Mouse (Mus musculus): ENCODE results near the gene Khk. TPM values are rescaled to one million over a fixed set of nuclear protein-coding genes. Genes with fewer than 3 reads are reported as not detected.

The Khk gene
- polyA plus RNA-seq, 1 experiment, result 38.9 TPM

DNA sequence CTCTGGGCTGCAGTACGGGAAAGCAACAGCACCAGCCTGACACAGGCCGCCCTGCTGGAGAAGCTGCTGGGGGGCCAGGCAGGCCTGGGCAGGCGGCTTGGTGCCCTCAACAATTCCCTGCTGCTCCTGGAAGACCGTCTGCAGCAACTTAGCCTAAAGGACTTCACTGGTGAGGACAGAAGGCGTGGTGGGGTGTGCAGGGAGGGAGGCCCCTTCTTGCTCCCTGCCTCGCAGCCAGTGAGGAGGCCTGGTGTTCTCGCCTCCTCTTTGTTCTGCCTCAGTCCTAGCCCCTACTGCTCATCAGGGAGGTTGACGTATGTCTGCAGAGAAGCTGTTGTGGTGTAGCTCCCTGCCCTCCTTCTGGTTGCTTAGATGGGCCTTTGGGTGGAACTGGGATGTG is 2.5 kb upstream of the Khk start:
- peaks cover 40% of the 10 kb centered on the region for H3K4me1 ChIP-seq (ENCODE audit: control insufficient read depth, insufficient read depth, low read length)
- TF ChIP-seq CTCF (IDR thresholded peaks at IDR 0.05; ENCODE audit: low read depth, low read length), result no peak
- TF ChIP-seq POLR2A (IDR thresholded peaks at IDR 0.05; ENCODE audit: borderline replicate concordance, low read depth, low read length), result no peak
- H3K4me3 ChIP-seq (ENCODE audit: insufficient read depth, low read length), result no peak overlapping the region
- H3K27ac ChIP-seq (ENCODE audit: insufficient read depth, low read depth, low read length), result no peak overlapping the region

DNA sequence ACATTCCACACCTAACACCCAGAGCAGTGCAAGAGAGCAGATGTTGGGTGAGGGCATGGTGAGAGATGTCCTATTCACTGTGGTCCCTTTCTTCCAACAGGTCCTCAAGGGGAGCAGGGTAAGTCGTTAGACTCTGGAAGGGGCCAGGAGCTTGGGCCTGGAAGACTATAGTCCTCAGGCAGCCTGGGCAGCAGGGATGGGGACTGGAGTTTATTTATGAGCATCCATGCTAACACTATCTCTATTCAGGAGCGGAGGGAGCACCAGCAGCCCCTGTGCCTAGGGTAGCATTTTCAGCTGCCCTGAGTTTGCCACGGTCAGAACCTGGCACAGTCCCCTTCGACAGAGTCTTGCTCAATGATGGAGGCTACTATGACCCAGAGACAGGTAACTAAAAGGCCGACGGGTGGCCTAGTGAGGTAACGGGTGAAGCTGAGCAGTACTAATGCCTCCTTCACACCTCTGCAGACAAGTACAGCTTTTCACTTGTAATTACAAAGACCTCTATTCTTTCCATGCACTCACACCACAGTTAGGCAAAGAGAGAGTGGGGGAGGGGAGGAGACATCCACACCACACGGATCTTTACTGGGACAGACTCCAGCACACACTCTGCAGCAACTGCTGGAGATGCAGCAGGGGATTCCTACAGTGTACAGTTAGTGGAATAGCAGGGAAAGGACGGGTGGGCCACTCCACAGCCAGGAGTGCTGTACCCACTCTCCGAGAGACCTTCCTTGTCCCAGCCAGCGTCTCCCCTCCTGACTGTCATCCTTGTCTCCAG is 1.2 kb upstream of the Khk start:
- Histone ChIP-seq H3K4me3 (ENCODE audit: insufficient read depth, low read length) (no peak overlapping the region), H3K4me1 (ENCODE audit: control insufficient read depth, insufficient read depth, low read length) (peaks cover 39% of the 10 kb centered on the region)
- TF ChIP-seq CTCF (IDR thresholded peaks at IDR 0.05; ENCODE audit: low read depth, low read length) (no peak), POLR2A (IDR thresholded peaks at IDR 0.05; ENCODE audit: borderline replicate concordance, low read depth, low read length) (no peak)

DNA sequence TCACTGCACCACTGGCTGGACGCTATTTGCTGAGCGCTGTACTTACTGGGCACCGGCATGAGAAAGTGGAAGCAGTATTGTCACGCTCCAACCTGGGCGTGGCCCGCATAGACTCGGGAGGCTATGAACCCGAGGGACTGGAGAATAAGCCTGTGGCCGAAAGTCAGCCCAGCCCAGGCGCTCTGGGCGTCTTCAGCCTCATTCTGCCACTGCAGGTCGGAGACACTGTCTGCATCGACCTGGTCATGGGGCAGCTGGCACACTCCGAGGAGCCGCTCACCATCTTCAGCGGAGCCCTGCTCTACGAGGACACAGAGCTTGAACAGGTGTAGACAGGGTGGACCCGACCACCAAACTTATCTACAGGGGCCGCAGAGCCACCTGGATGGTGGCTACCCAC is 610 bp upstream of the Khk start:
- H3K4me1 ChIP-seq (ENCODE audit: control insufficient read depth, insufficient read depth, low read length), result peaks cover 33% of the 10 kb centered on the region
- no peak overlapping the region for H3K4me3 ChIP-seq (ENCODE audit: insufficient read depth, low read length)
- TF ChIP-seq POLR2A (IDR thresholded peaks at IDR 0.05; ENCODE audit: borderline replicate concordance, low read depth, low read length) (no peak), CTCF (IDR thresholded peaks at IDR 0.05; ENCODE audit: low read depth, low read length) (no peak)
- H3K27ac ChIP-seq (ENCODE audit: insufficient read depth, low read depth, low read length), result no peak overlapping the region

More for the DNA sequence above, 1.2 kb upstream of the Khk start:
- no peak overlapping the region for H3K27ac ChIP-seq (ENCODE audit: insufficient read depth, low read depth, low read length)

GRCm38 (mm10) chr5:30922581-30923041 is 1.4 kb downstream of the Khk start:
- H3K4me3 ChIP-seq (ENCODE audit: insufficient read depth, low read length), result peak overlapping the region; percentile 96
- no peak for TF ChIP-seq CTCF (IDR thresholded peaks at IDR 0.05; ENCODE audit: low read depth, low read length)
- TF ChIP-seq POLR2A (IDR thresholded peaks at IDR 0.05; ENCODE audit: borderline replicate concordance, low read depth, low read length), result no peak
- peaks cover 18% of the 10 kb centered on the region for H3K4me1 ChIP-seq (ENCODE audit: control insufficient read depth, insufficient read depth, low read length)
- H3K27ac ChIP-seq (ENCODE audit: insufficient read depth, low read depth, low read length), result no peak overlapping the region

GRCm38 (mm10) chr5:30923119-30923518 is 1.9 kb downstream of the Khk start:
- H3K4me3 ChIP-seq (ENCODE audit: insufficient read depth, low read length), result no peak overlapping the region

DNA sequence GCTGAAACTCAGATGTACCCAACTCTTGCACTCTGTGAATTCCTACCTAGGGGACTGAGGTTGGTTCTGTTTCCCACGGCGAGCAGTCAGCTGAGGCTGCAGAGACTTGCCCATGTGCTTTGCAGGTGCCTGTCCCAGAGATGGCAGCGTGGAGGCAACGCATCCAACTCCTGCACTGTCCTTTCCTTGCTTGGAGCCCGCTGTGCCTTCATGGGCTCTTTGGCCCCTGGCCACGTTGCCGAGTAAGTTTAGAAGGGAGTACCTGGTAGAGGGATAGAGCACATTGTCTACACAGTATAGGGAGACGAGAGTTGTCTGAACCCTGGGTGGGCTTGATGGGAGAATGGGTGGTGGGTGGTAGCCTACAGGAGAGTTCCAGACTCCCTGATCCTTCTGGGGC is 3.4 kb downstream of the Khk start:
- peaks cover 20% of the 10 kb centered on the region for H3K4me1 ChIP-seq (ENCODE audit: control insufficient read depth, insufficient read depth, low read length)
- H3K27ac ChIP-seq (ENCODE audit: insufficient read depth, low read depth, low read length), result no peak overlapping the region
- no peak overlapping the region for H3K4me3 ChIP-seq (ENCODE audit: insufficient read depth, low read length)
- TF ChIP-seq CTCF (IDR thresholded peaks at IDR 0.05; ENCODE audit: low read depth, low read length), result no peak
- no peak for TF ChIP-seq POLR2A (IDR thresholded peaks at IDR 0.05; ENCODE audit: borderline replicate concordance, low read depth, low read length)

More at GRCm38 (mm10) chr5:30923119-30923518, 1.9 kb downstream of the Khk start:
- H3K4me1 ChIP-seq (ENCODE audit: control insufficient read depth, insufficient read depth, low read length), result peaks cover 20% of the 10 kb centered on the region
- H3K27ac ChIP-seq (ENCODE audit: insufficient read depth, low read depth, low read length), result no peak overlapping the region
- TF ChIP-seq POLR2A (IDR thresholded peaks at IDR 0.05; ENCODE audit: borderline replicate concordance, low read depth, low read length) (no peak), CTCF (IDR thresholded peaks at IDR 0.05; ENCODE audit: low read depth, low read length) (no peak)

- H3K4me3 ChIP-seq (ENCODE audit: insufficient read depth, low read length), result no peak overlapping the region
- TF ChIP-seq CTCF (IDR thresholded peaks at IDR 0.05; ENCODE audit: low read depth, low read length), result no peak
- no peak for TF ChIP-seq POLR2A (IDR thresholded peaks at IDR 0.05; ENCODE audit: borderline replicate concordance, low read depth, low read length)
- no peak overlapping the region for H3K27ac ChIP-seq (ENCODE audit: insufficient read depth, low read depth, low read length)
- H3K4me1 ChIP-seq (ENCODE audit: control insufficient read depth, insufficient read depth, low read length), result peaks cover 20% of the 10 kb centered on the region
These were observed 4.0 kb downstream of the Khk start for GRCm38 (mm10) chr5:30925217-30925616.

DNA sequence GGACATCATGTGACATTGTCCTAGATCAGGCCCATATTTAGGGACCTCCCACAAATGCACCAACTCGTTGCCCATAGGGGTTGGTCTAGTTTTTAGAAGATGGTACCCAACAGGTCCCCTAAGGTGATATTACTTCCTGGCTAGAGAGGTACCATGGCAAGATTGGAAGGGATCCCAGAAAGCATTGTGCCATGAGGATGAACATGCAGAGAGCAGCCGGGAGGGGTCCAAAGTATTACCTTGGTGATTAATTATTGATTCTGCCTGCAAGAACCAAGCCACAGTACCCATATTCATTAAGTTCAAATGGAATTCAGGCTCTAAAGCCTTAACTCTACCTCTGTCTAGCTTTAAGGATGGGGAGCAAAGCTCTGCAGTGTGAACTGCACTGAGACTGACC is 4.8 kb downstream of the Khk start:
- no peak for TF ChIP-seq CTCF (IDR thresholded peaks at IDR 0.05; ENCODE audit: low read depth, low read length)
- Histone ChIP-seq H3K27ac (ENCODE audit: insufficient read depth, low read depth, low read length) (no peak overlapping the region), H3K4me3 (ENCODE audit: insufficient read depth, low read length) (no peak overlapping the region), H3K4me1 (ENCODE audit: control insufficient read depth, insufficient read depth, low read length) (peaks cover 13% of the 10 kb centered on the region)

GRCm38 (mm10) chr5:30927945-30928529 is 6.8 kb downstream of the Khk start:
- Histone ChIP-seq H3K4me3 (ENCODE audit: insufficient read depth, low read length) (no peak overlapping the region), H3K27ac (ENCODE audit: insufficient read depth, low read depth, low read length) (no peak overlapping the region), H3K4me1 (ENCODE audit: control insufficient read depth, insufficient read depth, low read length) (peaks cover 7% of the 10 kb centered on the region)
- TF ChIP-seq CTCF (IDR thresholded peaks at IDR 0.05; ENCODE audit: low read depth, low read length), result no peak
- no peak for TF ChIP-seq POLR2A (IDR thresholded peaks at IDR 0.05; ENCODE audit: borderline replicate concordance, low read depth, low read length)

DNA sequence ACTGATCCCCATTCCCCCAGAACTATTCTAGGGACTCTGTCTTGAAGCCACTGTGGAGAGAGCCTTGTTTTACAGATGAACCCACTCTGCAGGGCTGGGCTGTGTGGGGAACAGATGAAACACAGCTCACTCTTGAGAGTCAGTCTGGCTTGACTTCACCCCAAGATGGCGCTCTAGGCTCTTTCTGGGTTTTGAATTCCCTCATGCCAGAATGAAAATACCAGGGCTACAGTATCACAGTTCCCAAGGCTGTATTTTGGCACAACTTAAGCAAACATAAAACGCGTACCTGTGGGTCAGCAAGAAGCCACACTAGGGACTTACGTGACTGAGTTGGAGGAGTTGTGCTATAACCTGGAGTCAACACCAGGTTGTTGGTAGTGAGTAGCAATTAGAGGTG is 8.9 kb downstream of the Khk start:
- Histone ChIP-seq H3K27ac (ENCODE audit: insufficient read depth, low read depth, low read length) (no peak overlapping the region), H3K4me1 (ENCODE audit: control insufficient read depth, insufficient read depth, low read length) (0 out of 2 replicates have a peak, but pooled peaks cover 2% of the 10 kb centered on the region), H3K4me3 (ENCODE audit: insufficient read depth, low read length) (no peak overlapping the region)
- TF ChIP-seq CTCF (IDR thresholded peaks at IDR 0.05; ENCODE audit: low read depth, low read length) (no peak), POLR2A (IDR thresholded peaks at IDR 0.05; ENCODE audit: borderline replicate concordance, low read depth, low read length) (no peak)
